Mouse (Mus musculus) gastrocnemius, postnatal 36 days (tissue): ENCODE data around the gene E2f7. TPM values are rescaled to one million over a fixed set of nuclear protein-coding genes. Genes with fewer than 3 reads are reported as not detected.

ENCODE experiments used
- DNase-seq, 2 experiments: peaks; one replicate each; pipeline ENCODE4 v3.0.0; 2022
- intact Hi-C: fragments of 180-260 bp; cut with DNase I; formaldehyde crosslinking; loops from one replicate; pipeline ENCODE4 v1.15.1; 2025
- total RNA-seq, 2 experiments: library from RNA; stranded (reverse); gene quantifications; 2 replicates each; pipeline ENCODE4 v1.2.3; 2021

The E2f7 gene
- total RNA-seq, 2 experiments from 2014 or later: 0.74 to 0.84 TPM

GRCm38 (mm10) chr10:110832336-110832735 is 87.1 kb downstream of the E2f7 start:
- intact Hi-C loops: no loop called here
- no peak for DNase-seq

- no peak for DNase-seq
- intact Hi-C loops: no loop called here
Observed at GRCm38 (mm10) chr10:110835115-110835806, 90.0 kb downstream of the E2f7 start.

Other genes starting within 250 kb of the E2f7 start
- gene Csrp2, start 174.3 kb downstream of the E2f7 start, total RNA-seq: 1 to 10 TPM; 5.9 to 6.2 TPM